Mouse (Mus musculus) small intestine, adult 2 months (tissue): ENCODE data around the gene Gbe1. TPM values are rescaled to one million over a fixed set of nuclear protein-coding genes. Genes with fewer than 3 reads are reported as not detected.

Experiments
- H3K27ac ChIP-seq: fragments of 200-500 bp; 2 replicates; pipeline ENCODE4 v1.5.1; 2012; ENCODE audit warnings: low read depth, low read length, control low read depth, inconsistent platforms; ENCODE audit not compliant: insufficient read depth
- H3K27me3 ChIP-seq: fragments of 200-500 bp; 2 replicates; pipeline ENCODE4 v1.6.1; 2012; ENCODE audit warnings: mild to moderate bottlenecking, moderate library complexity, low read length, inconsistent platforms; ENCODE audit not compliant: control insufficient read depth, insufficient read depth
- H3K36me3 ChIP-seq: fragments of 200-500 bp; 2 replicates; pipeline ENCODE4 v1.6.1; 2012; ENCODE audit warnings: mild to moderate bottlenecking, low read length, control low read depth, inconsistent platforms; ENCODE audit not compliant: control insufficient read depth, insufficient read depth
- H3K4me1 ChIP-seq: fragments of 200-500 bp; 2 replicates; pipeline ENCODE4 v1.6.1; 2012; ENCODE audit warnings: low read length, inconsistent platforms, mixed read lengths; ENCODE audit not compliant: control insufficient read depth, insufficient read depth, insufficient read length
- H3K4me3 ChIP-seq: fragments of 200-500 bp; 2 replicates; pipeline ENCODE4 v1.5.1; 2012; ENCODE audit warnings: low read depth, mild to moderate bottlenecking, control low read depth, inconsistent platforms, low read length, moderate library complexity
- CTCF ChIP-seq: fragments of 200-500 bp; IDR thresholded peaks from 2 replicates; pipeline ENCODE4 v1.5.1; 2012; ENCODE audit warnings: low read depth, mild to moderate bottlenecking, control low read depth, inconsistent platforms, low read length, moderate library complexity, mixed read lengths; ENCODE audit not compliant: insufficient replicate concordance, insufficient read length; ENCODE audit errors: extremely low read depth
- POLR2A ChIP-seq: fragments of 200-500 bp; IDR thresholded peaks from 2 replicates; pipeline ENCODE4 v1.6.1; 2012; ENCODE audit warnings: low read depth, mild to moderate bottlenecking, control low read depth, inconsistent platforms, low read length, moderate library complexity
- WGBS: fragments of 180-500 bp; shearing (Covaris S2); methylation state at CpG from one replicate; pipeline ENCODE4 v1.1.7; 2018; 5-methylcytosine and 5-hydroxymethylcytosine counted together
- polyA plus RNA-seq: library from polyadenylated mRNA; depleted of rRNA; stranded (reverse); fragments of >200 nt; gene quantifications from 2 replicates; pipeline ENCODE4 v1.2.3, GENCODE M21; 2012

Gene Gbe1
- polyA plus RNA-seq, 1 experiment = 2.4 TPM

DNA sequence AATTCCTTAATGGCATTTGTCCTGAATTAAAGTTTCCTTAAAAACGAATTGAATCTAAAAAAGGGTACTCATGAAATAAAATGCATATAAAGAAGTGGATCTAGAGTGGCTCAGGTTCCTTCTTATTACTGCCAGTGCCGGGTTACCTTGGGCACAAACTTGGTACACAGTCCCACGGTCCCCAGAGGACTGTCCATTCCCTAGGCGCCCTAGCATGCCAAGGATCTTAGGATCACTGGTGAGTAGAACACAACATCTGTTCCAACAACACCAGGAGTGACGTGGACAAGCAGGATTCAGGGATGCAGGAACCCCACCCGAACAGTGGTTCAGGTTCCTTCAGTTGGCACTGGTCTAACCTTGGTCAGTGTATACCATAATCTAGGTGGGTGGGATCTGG lies 44.6 kb downstream of the Gbe1 start:
- Histone ChIP-seq H3K27me3 (no peaks in the 10 kb centered on the region), H3K36me3 (no peaks in the 10 kb centered on the region), H3K4me1 (no peaks in the 10 kb centered on the region), H3K27ac (no peak overlapping the region), H3K4me3 (no peak overlapping the region)
- 88% methylated on average over 6 of the region's 6 CpGs for WGBS
- no peak for TF ChIP-seq POLR2A
- no peak for TF ChIP-seq CTCF

DNA sequence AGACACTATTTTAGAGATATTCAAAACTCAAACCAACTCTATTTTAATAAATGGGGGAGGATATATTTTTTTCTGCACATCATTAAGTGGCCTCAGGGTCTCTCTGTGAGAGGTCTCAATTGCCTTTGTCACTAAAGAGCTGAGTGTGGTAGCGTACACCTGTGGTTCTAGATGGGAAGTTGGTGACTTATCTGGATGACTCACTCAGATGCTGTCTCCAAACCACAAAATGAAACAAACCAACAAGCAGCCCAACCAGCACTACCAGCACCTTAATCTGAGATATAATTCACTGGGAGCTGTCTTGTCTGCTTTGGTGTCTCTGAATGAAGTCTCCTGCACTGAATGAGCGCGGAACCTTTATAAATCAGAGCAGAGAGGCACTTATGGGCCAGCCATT lies 51.5 kb downstream of the Gbe1 start:
- Histone ChIP-seq H3K36me3 (no peaks in the 10 kb centered on the region), H3K27me3 (no peaks in the 10 kb centered on the region), H3K27ac (no peak overlapping the region), H3K4me1 (no peaks in the 10 kb centered on the region), H3K4me3 (no peak overlapping the region)
- TF ChIP-seq POLR2A = no peak
- TF ChIP-seq CTCF = no peak
- 86% methylated on average over 3 of the region's 3 CpGs for WGBS

DNA sequence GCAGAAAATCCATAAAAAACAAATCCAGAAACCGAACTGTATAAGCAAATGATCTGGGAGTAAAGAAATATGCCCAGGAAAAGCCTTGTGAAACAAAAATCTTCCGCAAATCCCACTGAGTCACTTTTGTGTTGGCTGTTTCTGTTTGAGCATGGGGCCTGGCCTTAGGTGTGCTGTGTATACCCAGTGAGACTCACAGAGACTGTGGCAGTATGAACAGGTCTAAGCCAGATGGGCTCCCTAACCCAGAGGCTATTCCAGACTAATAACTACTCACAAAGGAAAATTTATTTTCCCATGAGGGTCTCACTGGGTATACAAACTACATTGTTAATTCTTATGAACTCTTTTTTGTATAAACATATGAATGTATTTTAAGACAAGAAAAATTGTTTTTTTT lies 67.3 kb downstream of the Gbe1 start:
- H3K27me3 ChIP-seq = no peaks in the 10 kb centered on the region
- WGBS = 92% methylated on average over 2 of the region's 2 CpGs
- H3K27ac ChIP-seq = no peak overlapping the region
- TF ChIP-seq CTCF = no peak
- TF ChIP-seq POLR2A = no peak
- H3K4me1 ChIP-seq = no peaks in the 10 kb centered on the region
- no peak overlapping the region for H3K4me3 ChIP-seq
- H3K36me3 ChIP-seq = no peaks in the 10 kb centered on the region

DNA sequence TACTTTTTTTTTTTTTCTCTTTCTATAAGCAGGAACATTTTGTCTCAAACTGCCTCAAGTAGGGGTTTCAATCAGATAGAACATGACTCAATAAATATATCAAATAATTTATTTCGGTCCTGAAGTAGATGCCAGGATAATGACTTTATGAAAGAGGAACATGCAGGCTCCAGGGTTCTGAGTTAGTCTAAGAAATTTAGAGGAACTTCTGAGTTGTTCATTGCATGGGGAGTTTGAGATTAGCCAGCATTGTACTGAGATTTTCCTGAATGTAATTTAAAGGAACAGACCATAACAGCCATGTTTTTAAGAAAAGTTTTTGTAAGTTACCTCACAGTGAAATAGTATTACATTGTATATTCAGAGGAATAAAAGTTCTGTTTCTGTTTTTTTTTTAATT lies 71.7 kb downstream of the Gbe1 start:
- Histone ChIP-seq H3K4me3 (no peak overlapping the region), H3K27ac (no peak overlapping the region), H3K36me3 (no peaks in the 10 kb centered on the region), H3K27me3 (no peaks in the 10 kb centered on the region), H3K4me1 (no peaks in the 10 kb centered on the region)
- WGBS = 88% methylated on average over 1 of the region's 1 CpGs
- TF ChIP-seq POLR2A (no peak), CTCF (no peak)

- Histone ChIP-seq H3K4me3 (no peak overlapping the region), H3K4me1 (no peaks in the 10 kb centered on the region), H3K27me3 (no peaks in the 10 kb centered on the region), H3K27ac (no peak overlapping the region), H3K36me3 (no peaks in the 10 kb centered on the region)
- 96% methylated on average over 2 of the region's 2 CpGs for WGBS
- no peak for TF ChIP-seq POLR2A
- TF ChIP-seq CTCF = no peak
Measured at GRCm38 (mm10) chr16:70387385-70387784, 73.6 kb downstream of the Gbe1 start.

DNA sequence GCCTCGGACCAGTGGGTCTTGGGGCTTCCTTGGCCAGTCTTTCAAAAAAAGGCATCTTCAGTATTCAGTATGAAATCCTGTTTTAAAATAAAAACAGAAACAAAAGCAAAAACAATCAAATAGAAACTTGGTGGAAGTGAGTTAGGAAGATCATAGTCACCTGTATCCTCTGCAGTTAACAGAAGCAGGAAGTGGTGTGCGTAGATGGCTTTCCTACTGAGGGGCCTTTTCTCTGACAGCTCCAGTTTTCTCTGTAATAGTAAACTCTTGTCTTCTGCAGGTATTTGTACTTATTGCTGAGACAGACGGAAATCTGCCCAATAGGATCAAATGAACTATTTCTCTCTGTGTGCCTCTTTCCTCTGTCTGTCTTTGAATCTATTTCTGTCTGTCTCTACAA lies 81.5 kb downstream of the Gbe1 start:
- no peaks in the 10 kb centered on the region for H3K36me3 ChIP-seq
- 82% methylated on average over 3 of the region's 3 CpGs for WGBS
- H3K4me1 ChIP-seq = no peaks in the 10 kb centered on the region
- no peak for TF ChIP-seq POLR2A
- TF ChIP-seq CTCF = no peak
- H3K4me3 ChIP-seq = no peak overlapping the region
- no peak overlapping the region for H3K27ac ChIP-seq
- H3K27me3 ChIP-seq = no peaks in the 10 kb centered on the region

- no peak overlapping the region for H3K27ac ChIP-seq
- H3K4me3 ChIP-seq = no peak overlapping the region
- WGBS = 68% methylated on average over 2 of the region's 2 CpGs
- TF ChIP-seq CTCF = no peak
- no peak for TF ChIP-seq POLR2A
- no peaks in the 10 kb centered on the region for H3K27me3 ChIP-seq
- H3K36me3 ChIP-seq = no peaks in the 10 kb centered on the region
- no peaks in the 10 kb centered on the region for H3K4me1 ChIP-seq
Measured at GRCm38 (mm10) chr16:70407780-70408179, 94.0 kb downstream of the Gbe1 start.

GRCm38 (mm10) chr16:70421077-70421476 lies 107.3 kb downstream of the Gbe1 start:
- 64% methylated on average over 3 of the region's 3 CpGs for WGBS
- no peak overlapping the region for H3K27ac ChIP-seq
- no peaks in the 10 kb centered on the region for H3K4me1 ChIP-seq
- no peaks in the 10 kb centered on the region for H3K36me3 ChIP-seq
- TF ChIP-seq POLR2A (no peak), CTCF (no peak)
- H3K27me3 ChIP-seq = no peaks in the 10 kb centered on the region
- H3K4me3 ChIP-seq = no peak overlapping the region
